Mouse (Mus musculus) cerebellum, postnatal 10 days (tissue): ENCODE measurements at regions not wholly inside any gene's neighbourhood (a gene's known extent, or its start where the extent isn't known, plus 50 kb on each side); places are given as distances from the start of the nearest gene placed in this dataset.
"Not testable (repeated sequence)": the region's sequence is repeated elsewhere in the genome, so short reads cannot be mapped to it uniquely, and the experiment has no call there.

ENCODE experiments used
- DNase-seq, 2 experiments: peaks; one replicate each; pipeline ENCODE4 v3.0.0; 2021; ENCODE audit warnings: mixed read lengths in 2 of 2

DNA sequence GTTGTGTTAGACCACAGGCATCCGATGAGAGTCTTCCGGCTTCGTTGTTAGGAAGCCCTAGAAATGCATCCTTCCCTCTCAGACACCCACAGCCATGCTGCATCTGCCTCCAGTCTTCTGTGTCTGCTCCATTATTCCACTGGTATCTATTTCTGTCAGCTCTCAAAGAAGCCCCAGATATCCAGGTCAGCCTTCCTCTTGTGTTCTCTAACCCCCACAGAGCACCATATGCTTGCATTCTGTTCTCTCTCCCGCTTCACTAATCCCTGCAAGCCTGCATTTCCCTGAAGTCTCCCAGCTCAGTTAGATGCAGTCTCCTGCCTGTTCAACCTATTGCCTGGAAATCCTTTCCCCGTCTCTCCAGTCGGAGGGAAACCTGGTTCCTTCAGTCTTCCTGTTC lies 53.6 kb upstream of the Wdfy3 start:
- DNase-seq, result peak; percentile 76 to 80

DNA sequence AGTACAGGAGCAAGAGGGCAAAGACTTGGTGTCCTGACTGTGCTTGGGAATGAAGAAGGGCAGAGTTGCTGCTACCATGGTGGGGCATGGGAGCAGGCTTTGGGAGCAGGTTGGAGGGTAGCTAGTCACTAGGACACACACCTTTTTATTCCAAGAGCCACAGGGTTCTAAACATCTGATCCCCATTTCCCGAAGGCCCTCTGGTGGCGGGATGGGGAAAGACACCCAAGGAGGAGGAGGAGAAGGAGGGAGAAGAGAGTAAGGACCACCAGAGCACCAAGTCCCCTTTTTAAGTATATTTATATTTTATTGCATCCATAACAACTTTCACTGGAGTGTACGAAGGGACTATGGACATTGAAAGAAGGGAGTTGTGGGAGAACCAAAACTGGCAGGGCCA lies 57.0 kb upstream of the Wdfy3 start:
- DNase-seq, result peak; percentile 82 to 85

DNA sequence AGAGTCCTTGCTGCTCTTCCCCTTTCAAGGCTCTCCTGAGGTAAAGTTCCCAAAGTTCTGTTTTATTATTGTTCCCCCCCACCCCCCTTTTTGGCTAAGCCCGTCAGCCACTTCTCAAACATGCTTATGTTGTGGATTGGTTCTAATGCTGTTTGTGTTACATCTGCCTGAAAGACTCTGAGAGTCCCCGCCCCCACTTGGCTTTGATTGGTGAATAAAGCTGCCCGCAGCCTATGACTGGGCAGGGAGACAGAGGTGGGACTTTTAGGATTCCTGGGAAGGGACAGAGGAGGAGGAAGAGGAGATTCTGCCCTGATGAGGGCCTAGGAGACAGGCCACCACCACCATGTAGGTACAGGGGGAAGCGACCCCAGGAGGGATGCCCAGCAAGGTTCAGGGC lies 78.3 kb upstream of the Wdfy3 start:
- DNase-seq, result peak; percentile 16 to 19

DNA sequence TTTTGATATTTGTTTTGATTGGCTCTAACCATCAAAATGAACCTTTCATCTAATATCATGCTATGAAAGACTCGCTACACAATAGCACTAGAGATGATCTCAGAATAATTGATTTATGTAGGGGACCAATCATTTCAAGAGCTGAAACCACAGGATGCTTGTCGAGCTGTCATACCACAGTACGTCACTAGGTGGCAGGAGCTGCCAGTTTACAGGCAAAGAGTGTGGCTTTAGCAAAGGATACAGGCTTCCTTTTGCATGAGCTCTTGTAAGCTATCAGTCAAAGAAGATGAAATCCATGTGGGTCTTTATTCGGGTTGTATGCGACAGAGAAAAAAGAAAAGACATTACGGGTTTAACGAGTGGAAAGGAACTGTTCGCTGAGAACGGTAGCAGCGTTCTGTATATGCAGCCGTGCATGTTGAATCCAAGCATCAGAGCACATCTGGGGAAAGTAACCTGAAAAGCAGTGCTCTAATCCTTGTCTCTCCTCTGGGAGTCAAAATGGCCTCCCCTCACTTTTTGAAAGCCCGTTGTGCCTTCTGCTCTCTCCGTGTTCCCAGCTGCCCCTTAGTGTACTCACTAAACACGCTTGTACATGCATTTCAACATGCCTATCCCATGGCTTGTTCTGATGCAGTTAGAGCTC lies 79.9 kb upstream of the Wdfy3 start:
- DNase-seq, result peak; percentile 90 to 93

DNA sequence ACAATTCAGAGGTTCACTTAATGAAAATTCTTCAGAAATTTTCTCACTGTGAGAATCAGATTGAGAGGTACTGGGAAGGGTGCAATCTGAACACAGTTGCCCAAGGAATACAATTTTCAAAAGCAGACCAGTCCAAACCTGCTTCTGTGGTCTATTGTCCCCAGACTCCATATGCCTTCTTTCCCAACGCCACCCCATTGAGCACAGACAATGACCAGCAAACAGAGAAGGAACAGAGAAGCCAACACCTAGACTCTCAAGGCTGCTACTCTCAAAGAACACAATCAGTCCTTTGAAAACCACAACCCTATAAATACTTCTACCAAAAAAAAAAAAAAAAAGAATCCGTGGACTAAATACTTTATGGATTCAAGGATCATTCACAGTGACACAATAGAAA lies 89.9 kb upstream of the Wdfy3 start:
- no peak for DNase-seq

DNA sequence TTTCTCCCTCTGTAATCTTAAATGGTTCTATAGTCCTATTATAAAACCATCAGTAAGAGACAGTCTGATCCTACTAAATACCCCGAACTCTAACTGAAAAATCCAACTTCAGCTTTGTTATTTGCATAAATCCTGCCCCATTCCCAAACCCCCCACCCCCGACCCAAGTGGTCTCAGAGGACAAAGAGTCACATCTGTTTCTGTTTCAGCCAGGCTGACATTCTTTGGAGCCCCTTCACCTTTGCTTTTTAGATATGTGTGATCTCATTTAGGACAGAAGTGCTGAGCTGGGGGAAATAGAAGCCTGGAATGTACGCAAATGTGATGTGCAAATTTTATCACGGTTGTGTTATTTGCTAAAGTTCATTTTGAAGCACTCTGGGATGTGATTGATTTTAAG lies 98.3 kb upstream of the Wdfy3 start:
- DNase-seq, result no peak

DNA sequence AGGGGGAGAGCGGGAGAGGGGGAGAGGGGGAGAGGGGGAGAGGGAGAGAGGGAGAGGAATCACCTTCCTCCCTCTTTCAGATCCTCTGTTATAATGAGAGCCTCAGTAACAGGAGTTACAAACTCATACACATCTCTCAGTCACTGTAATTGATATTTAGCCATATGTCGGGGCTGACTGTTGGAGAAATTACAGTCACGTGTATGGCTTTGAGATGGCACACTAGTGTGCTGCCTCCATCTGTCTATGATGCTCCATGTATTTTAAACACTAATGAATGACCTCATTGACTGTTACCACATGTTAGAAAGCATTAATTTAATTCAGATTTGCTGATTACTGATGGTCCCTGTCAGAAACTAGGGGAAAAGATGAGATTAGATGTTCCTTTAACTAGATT lies 102.1 kb upstream of the Wdfy3 start:
- DNase-seq, result no peak

DNA sequence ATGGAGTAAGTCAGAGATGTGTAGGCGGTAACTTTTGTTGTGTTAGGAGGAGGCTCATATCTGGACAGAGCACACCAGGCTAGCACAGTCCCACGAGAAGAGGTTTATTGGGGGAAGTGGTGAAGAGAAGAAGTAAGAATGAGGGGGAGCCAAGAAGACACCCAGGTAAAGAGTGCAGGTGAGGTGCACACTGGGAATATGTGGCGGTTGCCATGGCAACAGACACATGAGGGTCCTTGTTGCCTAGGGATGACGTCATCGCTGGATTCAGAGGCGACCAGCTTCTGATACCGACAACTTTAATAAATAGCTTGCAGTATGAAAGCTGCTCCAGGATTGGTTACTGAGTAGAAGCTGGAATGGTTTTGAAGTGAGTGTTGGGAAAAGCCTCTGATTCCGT lies 110.5 kb upstream of the Wdfy3 start:
- no peak for DNase-seq

DNA sequence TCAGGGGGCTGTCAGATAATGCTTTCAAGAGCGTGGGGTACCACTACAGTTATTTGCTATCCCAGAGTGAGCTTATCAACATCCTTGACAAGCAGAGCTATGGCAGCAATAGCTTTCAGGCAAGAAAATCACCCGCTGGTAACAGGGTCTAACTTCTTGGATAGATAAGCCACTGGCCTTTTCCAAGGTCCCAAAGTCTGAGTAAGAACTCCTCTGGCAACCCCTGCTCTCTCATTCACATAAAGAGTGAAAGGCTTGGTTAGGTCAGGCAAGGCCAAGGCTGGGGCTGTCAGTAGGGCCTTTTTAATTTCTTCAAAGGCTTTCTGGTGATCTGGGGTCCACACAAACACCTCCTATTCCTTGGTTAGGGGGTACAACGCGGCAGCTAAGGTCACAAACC lies 119.2 kb upstream of the Wdfy3 start:
- DNase-seq, result not testable (repeated sequence)

DNA sequence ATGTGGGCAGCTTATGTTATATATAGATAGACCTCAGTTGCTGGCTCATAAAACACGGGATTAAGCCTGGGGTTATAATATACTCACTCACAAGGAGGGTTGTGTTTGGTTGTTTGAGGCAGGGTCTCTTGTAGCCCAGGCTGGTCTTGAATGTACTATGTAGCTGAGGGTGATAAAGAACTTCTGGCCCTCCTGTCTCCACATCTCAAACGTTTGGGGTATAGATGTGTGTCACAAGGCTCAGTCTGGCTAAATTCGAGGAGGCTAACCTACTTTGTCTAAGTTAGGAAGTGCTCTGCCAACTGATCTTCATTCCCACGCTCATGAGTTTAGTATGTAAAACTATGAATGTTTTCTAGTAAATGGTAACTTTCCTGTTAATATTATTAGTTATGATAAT lies 136.7 kb upstream of the Wdfy3 start:
- no peak for DNase-seq

DNA sequence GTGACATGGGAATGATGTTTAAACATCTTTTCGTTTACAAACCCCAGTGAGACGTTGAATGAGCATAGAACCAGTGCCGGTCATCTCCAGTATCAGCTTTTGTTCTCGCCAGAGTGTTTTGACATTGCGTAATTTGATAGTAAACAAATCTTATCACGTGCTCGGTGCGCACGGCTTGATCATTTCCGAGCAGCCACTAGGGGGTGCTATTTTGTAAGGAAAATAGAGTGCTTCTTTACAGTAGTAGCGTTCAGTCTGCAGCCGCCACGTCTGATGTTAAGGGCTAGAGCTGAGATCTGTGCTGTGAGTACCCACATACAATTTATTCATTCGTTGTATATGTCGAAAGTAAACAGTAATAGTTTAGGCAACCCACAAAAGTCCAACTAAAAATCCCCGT lies 137.2 kb upstream of the Wdfy3 start:
- DNase-seq, result peak; percentile 88 to 95

DNA sequence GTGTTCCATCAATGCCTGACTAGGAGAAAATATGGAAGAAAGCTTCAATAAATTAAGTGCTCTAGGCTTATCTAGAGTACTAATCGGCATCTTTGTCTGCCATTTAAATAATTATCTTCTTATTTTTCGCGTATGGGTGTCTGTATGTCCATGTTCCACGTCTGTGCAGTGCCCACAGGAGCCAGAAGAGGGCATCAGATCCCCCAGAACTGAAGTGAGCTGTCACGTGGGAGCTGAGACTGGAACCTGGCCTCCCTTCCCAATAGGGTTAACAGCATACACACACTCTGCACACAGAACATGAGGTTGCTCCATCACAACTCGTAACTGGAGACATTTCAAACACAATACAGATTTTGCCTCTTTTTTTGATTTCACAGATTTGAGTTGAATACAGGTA lies 143.4 kb upstream of the Wdfy3 start:
- peak; percentile 68 to 74 for DNase-seq

DNA sequence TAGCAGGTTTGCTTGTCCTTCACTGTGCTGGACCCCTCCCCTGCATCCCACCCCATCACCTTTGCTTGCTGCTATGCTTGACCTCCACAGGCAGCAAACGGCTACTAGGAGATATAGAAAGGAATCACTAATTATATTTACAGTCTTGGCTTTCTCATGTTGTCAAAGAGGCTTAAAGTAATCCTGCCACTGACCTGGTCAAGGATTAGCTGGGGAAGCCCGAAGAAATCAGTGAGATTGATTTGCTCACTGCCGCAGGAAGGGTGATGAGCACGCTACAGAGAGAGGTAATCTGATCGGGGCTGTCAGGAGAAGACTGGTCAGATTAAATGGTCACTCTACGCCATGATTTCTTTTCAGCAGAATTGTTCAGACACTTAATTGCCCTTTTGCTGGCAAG lies 157.4 kb upstream of the Wdfy3 start:
- no peak for DNase-seq

DNA sequence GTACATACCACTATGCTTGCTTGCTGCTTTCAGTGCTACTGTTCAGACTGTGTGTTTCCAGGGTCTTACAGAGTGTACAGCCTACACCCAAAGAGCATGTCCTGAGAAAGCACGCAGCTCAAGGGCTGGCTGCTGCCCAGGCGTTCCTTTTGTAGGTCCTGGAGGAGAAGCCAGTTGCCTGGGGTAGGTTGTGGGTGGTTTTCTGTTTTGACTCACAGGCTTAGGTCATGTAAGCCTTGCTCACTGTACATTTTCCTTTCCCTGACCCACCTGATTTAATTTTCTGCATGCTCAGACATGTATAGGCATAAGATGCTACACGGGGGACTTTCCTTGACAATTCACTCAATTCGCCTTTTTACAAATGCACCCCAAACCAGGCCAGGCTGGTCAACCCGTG lies 172.9 kb upstream of the Wdfy3 start:
- DNase-seq, result no peak

DNA sequence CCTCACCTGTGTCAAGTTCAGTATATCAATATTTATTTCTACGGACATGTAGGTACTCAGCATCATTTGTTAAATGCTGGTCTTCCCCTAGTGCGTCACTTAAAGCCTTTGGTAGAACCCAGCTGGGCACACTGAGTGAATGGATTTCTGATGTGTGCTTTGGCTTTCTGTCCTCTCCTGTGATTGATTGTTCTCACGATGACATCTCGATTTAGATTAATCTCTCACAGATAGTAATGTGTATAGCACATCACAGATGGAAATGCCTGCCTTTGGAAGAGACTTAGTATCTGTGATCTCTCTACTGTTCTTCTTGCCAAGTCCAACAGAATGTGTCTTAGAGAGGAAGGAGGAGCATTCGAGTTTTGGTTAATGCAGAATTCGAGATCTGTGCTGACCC lies 175.0 kb upstream of the Wdfy3 start:
- DNase-seq, result no peak

DNA sequence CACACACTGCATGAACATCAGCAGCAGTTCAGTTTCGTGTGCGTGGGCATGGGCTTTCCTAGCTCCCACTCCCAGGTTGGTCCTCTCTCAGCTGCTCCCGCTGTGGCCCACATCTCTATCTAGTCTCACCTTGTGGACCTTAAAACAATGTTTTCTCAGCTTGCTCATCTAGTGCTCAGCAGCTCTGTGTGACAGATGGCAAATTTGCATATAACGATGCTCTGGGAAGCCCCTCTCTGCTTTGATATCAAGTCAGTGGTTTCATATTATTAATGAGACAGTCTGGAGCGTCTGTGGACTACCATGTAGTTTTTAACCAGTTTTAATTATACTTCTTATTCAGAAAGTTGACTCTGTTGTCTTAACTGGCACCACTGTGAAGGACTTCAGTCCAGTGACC lies 179.0 kb upstream of the Wdfy3 start:
- DNase-seq, result peak; percentile 20 to 26

DNA sequence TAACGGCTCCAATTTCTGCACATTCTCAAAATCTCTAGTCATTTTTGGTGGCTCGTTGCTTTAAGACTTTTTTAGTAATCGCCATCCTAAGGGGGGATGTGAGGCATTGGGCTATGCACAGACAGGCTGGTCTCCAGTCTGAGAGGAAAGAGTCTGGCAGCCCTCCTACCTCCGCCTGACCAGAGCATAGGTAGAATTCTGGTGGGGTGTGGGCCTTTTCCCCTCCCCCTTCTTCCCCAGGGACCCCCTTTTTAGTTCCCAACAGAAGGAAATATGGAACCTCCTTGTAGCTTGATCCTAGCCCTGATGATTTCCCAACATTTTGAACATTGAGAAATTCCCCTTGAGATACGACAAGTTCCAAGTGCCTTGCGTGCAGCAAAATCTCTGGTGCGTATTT lies 181.4 kb upstream of the Wdfy3 start:
- DNase-seq, result no peak

DNA sequence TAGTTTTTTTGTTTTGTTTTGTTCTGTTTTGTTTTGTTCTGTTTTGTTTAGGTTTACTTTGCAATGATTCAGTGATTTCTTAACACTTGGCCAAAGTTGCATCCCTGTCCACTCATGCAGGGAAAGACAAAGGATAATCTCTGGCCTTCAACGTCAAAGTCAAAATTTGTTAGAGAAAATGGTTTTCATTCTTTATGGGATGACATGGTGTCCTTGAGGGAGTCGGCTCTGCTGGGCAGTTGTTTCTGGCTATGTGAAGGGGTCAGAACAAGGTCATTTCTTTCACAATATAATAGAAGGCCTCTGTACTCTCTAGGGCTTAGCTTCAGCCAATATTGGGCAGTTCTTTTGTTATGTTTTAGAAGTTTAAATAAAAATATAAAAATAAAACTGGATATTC lies 184.1 kb upstream of the Wdfy3 start:
- DNase-seq, result no peak

DNA sequence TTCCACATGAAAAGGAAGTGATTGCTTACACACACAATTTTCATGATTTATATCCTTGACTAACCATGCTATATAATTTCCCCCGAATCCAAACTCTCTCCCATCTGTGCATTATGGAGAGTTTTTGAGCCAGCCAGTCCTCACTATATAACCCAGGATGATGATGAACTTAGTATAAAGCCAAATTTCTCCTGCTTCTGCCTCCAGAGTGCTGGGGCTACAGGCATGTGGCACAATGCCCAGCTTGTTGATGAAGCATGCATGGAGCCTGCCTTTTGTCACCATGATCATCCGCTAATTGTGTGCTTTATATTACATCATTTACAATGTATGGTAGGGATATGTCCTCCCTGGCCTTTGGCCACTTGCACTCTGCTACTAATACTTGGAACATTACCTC lies 187.4 kb upstream of the Wdfy3 start:
- peak in 1 of 2 experiments; percentile 19 for DNase-seq

DNA sequence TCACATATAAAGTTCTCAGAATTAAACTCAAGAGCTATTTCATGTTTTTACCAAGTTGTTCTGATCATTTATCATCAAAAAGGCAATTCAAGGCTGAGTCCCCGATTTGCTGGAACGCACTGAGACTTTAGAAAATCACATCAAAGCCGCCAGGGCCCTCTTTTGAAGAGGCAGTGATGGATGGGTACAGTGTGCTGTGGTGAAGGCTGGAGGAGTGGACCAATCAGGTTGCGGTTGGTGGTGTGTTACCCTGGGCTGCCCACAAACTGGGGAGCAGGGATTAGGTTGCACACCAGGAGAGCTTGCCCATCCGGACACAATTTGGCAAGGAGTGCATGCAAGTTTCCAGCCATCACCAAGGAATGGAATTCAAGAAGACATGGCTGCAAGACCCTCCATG lies 191.9 kb upstream of the Wdfy3 start:
- no peak for DNase-seq

DNA sequence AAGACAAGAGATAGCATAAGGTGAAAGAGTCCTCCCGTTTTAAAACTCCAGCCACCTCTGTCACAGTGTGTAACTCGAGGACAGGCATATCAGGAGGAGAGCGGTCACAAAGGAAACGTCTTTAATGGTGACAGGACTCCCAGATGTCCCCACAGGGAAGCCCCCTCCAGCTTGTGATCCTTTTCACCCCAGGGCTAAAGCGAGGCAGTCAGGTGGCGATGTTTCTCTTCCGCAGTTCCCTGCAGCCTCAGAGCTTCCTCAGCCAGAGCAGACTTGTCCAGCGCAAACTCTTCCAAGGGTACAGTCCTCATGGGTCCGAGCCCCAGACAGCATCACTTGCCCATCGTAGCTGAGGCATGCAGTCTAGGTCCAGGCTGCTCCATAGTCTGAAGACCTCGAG lies 196.7 kb upstream of the Wdfy3 start:
- no peak for DNase-seq

DNA sequence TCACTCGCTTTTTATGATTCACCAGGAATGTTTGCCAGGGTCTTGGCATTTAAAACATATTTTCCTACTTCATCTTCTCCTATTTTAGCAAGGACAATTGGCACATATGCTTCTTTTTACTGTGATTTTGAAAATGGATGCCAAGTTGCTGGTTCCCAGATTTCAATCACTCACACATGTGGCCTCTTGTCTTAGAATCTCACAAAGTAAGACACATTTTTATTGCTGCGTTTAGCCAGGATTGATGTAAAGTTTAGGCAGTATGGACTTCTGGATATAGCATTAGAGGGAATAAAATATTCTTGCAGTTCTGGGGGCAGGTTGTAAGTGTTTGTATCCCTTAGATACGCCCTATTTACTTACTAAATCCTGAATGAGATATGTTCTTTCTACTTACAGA lies 197.4 kb upstream of the Wdfy3 start:
- no peak for DNase-seq

DNA sequence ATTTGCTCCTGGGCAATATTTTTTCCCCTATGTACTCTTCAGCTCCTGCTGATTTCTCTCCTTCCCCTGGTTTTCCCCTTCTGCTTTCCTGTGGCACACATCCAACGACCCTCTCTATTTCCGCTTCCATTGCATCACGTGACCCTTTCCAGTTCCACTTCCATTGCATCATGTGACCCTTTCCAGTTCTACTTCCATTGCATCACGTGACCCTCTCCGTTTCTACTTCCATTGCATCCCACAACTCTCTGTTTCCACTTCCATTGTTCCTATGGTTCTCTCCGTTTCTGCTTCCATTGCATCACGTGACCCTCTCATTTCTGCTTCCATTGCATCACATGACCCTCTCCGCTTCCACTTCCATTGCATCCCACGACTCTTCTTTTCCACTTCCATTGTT lies 199.5 kb upstream of the Wdfy3 start:
- no peak for DNase-seq

DNA sequence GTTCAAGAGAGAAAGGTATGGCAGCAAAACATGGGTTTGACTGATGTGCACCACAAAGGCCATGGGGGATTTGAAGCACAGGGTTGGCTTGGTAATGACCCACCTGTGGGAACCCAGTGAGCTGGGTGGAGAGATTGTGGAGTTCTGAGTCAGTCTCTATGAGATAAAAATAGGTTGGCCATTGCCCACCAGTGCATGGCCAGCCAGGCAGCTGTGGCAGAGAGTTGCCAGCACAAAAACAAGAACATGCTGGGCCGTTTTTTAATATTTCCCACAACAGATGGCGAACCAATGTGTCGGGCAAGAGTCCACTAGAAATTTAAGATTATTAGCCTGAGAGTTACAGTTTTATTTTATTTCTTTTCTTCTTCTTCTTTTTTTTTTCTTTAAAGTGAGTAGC lies 205.6 kb upstream of the Arhgap24 start:
- peak; percentile 50 to 52 for DNase-seq

DNA sequence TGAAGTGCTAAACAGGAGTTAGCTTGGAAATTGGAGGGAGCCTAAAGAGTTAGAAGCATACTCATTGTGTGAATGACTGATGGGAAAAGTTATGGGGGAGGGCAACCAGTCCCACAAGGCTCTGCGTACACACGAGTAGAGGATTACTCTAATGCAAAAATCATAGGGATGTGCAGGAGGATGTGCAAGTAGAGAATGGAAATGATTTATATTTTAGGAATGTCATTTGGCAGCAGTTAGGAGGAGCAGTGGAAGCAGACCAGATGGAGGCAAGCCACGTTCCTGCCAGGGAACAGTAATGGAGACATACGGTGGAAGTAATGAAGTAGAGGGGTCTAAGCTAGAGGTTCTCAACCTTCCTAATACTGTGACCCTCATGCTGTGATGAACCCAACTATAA lies 194.1 kb upstream of the Arhgap24 start:
- peak; percentile 22 to 28 for DNase-seq

DNA sequence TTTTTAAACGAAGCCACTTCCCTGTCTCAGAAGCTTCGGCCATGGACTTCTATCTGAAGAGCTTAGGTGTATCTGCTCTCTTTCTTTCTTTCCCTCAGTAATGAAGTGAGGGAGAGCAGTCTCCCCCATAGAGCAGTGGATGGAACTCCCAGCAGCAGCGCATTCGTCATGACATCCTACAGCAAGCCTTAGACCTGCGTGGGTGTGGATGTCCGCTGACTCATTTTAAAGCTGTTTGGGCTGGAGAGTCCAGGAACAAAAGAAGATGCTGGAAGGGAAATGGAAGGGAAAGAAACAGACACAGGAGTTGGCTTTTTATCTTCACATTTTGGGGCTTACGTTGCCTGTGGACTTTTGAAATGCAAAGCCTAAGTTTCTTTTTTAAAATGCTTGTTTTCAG lies 190.3 kb upstream of the Arhgap24 start:
- DNase-seq, result no peak
